Mouse (Mus musculus): ENCODE data around the gene Tesk1. TPM values are rescaled to one million over a fixed set of nuclear protein-coding genes. Genes with fewer than 3 reads are reported as not detected.

Tesk1 gene
- total RNA-seq (2023), result 1 to 10 TPM; 5.8 to 8.1 TPM

DNA sequence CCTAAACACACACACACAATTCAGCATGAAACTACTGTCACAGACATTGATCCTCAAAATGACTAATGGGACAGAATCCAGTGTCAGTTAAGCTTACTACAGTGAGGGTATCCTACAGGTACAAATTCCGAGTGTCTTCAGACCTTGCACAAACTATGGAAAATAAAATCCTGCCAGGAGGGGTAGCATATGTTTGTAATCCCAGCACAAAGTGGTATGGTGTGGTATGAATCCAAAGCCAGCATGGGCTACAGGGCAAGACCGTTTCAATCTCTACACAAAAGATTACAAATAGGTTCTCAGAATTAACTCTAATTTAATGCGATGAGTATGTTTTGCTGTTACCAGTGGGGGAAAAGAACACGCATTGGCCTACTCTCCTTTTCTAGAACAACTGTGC lies at the start of gene Tesk1:
Gene Tesk1 (plus strand): TSS at position 301 of the 400 bp plus-strand sequence.

GRCm38 (mm10) chr4:43428946-43429345 lies 12.8 kb upstream of the Tesk1 start, which contains the start of gene Fam166b:
Fam166b (minus strand) TSS chr4:43429134.

GRCm38 (mm10) chr4:43454041-43454836 lies 12.5 kb downstream of the Tesk1 start, which contains the start of gene Cd72:
Cd72 (minus strand) TSS chr4:43454628.

DNA sequence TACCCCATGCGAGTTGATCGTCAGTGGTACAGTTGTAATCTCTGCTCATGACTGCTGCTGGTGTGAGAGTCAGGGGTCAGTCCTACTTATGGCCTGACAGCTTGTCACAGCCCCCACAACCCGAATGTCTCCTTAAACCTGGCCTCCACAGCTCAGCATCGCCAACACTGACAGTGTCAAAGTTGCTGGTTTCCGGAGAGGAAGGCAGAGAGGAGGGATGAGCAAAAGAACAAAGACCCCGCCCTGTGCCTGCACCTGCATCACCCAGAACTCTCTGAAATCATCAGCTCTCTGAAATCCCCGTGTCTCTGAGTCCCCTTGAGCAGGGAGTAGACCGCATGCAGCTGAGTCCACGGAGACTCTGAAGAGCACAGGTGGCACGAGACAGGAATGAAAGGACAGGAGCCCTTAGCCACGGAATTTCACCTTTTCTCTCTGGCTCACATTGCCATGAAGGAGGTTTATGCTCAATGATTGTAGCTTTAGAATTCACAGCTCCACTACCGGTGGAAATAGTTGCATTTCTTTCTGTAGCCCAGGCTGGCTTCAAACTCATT lies 41.9 kb downstream of the Tesk1 start, which contains the start of gene Sit1:
Gene Sit1 (minus strand): TSS at position 200 of the 557 bp plus-strand sequence.

GRCm38 (mm10) chr4:43492821-43493185 lies 51.1 kb downstream of the Tesk1 start, which contains the start of gene Ccdc107:
Ccdc107 (plus strand) TSS chr4:43492900.

Other genes starting within 250 kb of the Tesk1 start
- under 1 TPM in 1 of 2 experiments, not detected in 1; 0.38 TPM for gene Atp8b5, start 174.8 kb upstream of the Tesk1 start, total RNA-seq (2023)
- gene Rusc2, start 60.0 kb upstream of the Tesk1 start, total RNA-seq (2023), result 1 to 10 TPM; 2.9 to 3.4 TPM
- gene Fam166b, start 12.8 kb upstream of the Tesk1 start, total RNA-seq (2023), result not detected
- gene Cd72, start 12.7 kb downstream of the Tesk1 start, total RNA-seq (2023), result 10 to 100 TPM in 1 of 2 experiments, 1 to 10 TPM in 1; 2.2 to 24.5 TPM
- gene Sit1, start 41.8 kb downstream of the Tesk1 start, total RNA-seq (2023), result under 1 TPM in 1 of 2 experiments, not detected in 1; 0.31 TPM
- 1 to 10 TPM; 5.1 to 5.2 TPM for gene Ccdc107, start 51.0 kb downstream of the Tesk1 start, total RNA-seq (2023)
- gene Arhgef39, start 57.8 kb downstream of the Tesk1 start, total RNA-seq (2023), result 10 to 100 TPM; 31.2 to 32.1 TPM
- 1 to 10 TPM; 1.1 to 2.6 TPM for gene Car9, start 65.0 kb downstream of the Tesk1 start, total RNA-seq (2023)
- under 1 TPM; 0.60 to 0.68 TPM for gene Tpm2, start 81.8 kb downstream of the Tesk1 start, total RNA-seq (2023)
- 10 to 100 TPM; 67.4 to 72.8 TPM for gene Creb3, start 120.4 kb downstream of the Tesk1 start, total RNA-seq (2023)
- gene Tln1, start 120.8 kb downstream of the Tesk1 start, total RNA-seq (2023), result 100 to 1,000 TPM; 547 to 593 TPM
- gene Rgp1, start 136.8 kb downstream of the Tesk1 start, total RNA-seq (2023), result 10 to 100 TPM; 47.1 to 49.4 TPM
- gene Gba2, start 136.9 kb downstream of the Tesk1 start, total RNA-seq (2023), result 10 to 100 TPM; 28.4 to 32.8 TPM
- gene Msmp, start 142.6 kb downstream of the Tesk1 start, total RNA-seq (2023), result not detected
- gene Npr2, start 190.0 kb downstream of the Tesk1 start, total RNA-seq (2023), result under 1 TPM; 0.33 to 0.80 TPM
- gene Spag8, start 211.7 kb downstream of the Tesk1 start, total RNA-seq (2023), result not detected
- 10 to 100 TPM in 1 of 2 experiments, 1 to 10 TPM in 1; 8.7 to 10.2 TPM for gene Hint2, start 214.5 kb downstream of the Tesk1 start, total RNA-seq (2023)
- under 1 TPM; 0.60 to 0.66 TPM for gene Tmem8b, start 227.0 kb downstream of the Tesk1 start, total RNA-seq (2023)
- gene Fam221b, start 227.2 kb downstream of the Tesk1 start, total RNA-seq (2023), result under 1 TPM in 1 of 2 experiments, not detected in 1; 0.11 TPM

All from neutrophil, adult 59 days (primary cell).